Mouse (Mus musculus) activated CD4-positive, CD25-positive, alpha-beta regulatory T cell (primary cell): Measurements from ENCODE around the gene Tm9sf1. TPM values are rescaled to one million over a fixed set of nuclear protein-coding genes. Genes with fewer than 3 reads are reported as not detected.

Experiments
- polyA plus RNA-seq, 2 experiments: library from polyadenylated mRNA; unstranded; fragments of 100-300 nt; shearing (Covaris generic); gene quantifications; one replicate each; pipeline ENCODE4 v1.2.1; 2017

Gene Tm9sf1
- 10 to 100 TPM; 64.4 to 75.6 TPM for polyA plus RNA-seq

DNA sequence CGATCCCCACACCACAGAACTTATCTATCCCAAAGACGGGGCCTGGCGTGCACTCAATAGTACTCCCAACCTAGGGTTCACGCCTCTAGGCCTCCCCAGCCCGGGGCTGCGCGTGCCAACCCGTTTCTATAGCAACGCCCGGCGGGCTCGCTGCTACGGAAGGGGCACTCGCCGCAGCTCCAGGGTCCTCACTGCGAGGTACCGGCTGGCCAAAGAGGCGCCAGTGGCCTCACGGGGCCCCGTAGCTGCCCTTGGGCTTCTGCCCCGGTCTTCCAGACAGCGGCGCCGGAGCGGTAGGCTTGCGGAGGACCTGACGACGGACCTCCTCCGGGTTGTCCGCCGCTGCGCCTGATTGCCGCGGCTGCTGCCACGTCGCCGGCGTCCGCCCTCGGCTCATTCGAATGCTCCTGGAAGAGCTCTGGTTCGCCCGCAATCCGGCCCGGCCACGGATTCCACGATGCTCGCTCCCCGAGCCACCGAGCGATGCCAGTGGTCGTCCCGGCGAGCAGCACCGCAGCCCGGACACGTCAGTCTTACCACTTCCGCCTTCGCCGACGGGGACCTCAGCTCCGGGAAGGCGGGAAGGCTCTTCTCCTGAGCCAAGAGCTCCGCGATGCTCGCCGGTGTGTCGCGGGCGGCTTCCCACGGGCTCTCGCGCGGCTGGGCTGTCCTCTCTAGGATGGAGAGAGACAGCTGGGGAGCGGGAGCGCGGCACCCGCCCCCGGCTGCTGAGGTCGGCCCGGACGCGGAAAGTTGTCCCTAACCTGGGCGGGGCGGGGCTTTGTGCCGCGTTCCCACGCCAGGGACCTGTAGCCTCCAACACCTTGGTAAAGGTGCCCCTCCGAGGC is at the start of gene Tm9sf1:
Gene Tm9sf1 (minus strand): TSS at position 747 of the 848 bp plus-strand sequence.

DNA sequence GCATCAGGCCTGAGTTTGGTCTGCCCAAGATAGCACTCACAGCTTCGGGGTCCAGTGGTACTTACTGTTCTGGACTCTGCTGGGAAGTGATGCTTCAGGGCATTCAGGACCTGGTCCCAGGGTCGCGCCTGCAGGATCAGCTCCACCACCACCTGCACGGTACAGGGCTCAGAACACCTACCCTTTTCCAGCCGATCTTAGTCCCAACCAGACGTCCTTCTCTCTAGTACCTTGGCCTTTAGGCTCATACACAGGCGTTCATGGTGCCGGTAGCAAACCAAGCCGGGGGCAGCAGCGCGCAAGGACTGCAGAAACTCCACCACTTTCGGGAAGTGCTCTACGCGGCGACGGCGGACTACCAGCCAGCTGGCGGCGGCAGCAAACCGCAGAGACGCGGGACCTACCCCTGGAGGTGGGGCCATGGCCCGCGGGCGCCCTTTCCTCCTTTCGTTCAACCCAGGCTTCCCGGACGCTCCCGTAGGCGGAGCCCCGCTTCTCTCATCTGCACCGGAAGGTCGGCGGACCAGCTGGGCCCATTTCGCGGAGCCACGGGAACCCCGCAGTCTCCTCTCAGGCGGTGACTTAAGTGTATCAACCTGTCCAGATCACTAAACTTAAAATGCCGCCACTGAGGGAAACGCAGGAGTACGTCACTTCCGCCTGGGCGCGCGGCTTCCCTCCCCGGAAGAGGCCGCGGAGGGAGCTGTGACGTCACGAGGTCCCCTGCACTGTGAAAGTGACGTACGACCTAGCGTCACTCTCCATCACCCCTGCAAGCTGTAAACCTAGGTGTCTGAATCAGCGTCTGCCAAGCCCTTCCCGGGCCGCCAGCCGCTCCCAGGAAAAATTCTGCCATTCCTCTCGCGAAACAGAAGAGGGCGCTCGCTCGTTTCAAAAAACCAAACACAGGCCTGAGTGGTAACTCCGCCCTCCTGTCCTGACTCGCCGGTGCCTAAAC is 37.8 kb upstream of the Tm9sf1 start, which contains the start of gene Tinf2:
Gene Tinf2 (minus strand): TSS at position 661 of the 958 bp plus-strand sequence.

DNA sequence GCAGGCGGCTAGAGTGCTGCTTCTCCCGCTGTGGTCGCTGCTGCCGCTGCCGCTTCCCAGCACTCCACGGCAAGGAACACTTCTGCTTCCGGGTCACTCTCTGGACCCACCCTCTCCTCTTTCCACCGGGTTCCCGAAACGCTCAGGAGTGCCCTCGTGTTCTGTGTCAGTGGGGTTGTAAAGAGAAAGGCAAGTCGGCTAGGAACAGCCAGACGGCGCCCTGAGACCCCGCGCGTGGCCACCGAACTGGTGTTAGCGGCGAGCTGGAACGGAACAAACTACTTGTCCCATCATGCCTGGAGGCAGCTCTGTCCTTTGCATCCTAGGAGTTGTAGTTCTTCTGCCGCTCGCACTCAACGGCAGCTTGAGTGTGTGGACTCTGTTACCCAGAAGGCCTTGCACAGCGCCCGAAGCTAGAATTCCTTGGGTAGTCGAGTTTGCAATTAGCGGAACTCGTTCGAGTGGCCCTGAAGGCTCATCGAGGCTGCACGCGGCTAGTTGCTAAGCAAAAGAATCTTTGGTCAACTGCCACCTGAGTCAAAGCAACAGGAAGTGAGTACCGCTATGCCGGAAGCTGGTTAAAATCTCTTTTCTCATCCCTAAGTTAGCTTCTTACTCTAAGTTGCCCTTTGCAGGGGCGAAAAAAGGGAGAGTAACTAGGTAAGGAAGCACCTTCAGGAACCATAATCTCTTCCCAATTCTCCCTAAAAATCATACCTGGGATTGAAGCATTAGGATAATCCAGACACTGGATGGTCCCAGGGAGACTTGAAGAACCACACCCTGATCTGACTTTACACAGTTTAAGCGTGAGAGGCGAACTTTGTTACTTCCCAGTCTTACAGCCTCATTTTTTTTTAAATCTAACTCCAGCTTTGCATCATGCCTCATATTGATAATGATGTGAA is 28.5 kb upstream of the Tm9sf1 start, which contains the start of the genes Gmpr2 and Nedd8:
Gene Gmpr2 (plus strand): TSS at position 109 of the 908 bp plus-strand sequence.
Gene Nedd8 (minus strand): TSS at position 292 of the 908 bp plus-strand sequence.

DNA sequence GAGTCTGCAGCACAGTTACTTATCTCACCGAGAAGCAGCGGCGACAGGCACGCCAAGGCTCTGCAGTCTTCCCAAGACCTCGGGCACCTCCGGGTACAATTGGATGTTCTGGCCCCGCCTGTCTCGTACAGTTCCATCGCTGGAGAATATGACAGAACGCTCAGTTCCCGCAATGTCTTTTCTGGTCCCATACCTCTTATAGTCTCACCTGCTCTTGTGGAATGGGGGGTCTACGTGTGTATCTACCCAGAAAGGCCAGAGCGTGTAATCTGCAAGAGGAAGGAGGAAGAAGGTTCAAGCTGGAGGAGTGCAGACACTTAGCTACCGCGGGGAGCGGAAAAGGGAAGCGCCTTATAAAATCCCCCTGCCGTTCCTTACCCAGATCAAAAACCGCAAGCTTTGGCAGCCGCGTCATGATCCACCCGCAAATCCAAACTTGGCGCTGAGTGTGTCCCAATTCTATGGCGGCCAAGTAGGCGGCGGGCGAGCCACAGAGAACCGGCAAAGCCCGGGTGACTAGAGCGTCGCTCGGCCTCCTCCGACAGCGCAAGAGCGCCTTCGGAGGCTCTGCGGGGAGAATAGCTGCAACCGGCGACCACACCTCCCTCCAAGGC is 16.5 kb upstream of the Tm9sf1 start, which contains the start of gene Mdp1:
Gene Mdp1 (minus strand): TSS at position 549 of the 614 bp plus-strand sequence.

DNA sequence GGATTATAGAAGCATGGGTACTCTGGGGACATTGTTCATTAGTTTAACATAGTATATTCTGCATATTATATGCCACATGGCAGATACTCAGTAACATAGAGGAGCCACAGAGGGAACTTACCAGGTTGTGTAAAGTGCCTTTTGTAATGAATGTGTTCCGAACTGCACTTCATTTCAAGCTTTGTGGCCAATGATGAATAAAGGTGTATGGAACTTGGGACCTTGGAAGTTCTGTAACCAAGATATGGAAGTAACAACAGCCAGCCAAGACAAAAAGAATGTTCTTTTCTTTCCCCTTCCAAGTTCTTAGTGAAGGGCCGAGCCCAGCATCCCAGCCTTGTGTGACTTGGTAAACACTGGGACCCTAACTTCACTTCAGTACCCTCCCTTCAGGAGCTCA is 6.3 kb upstream of the Tm9sf1 start, which contains the start of gene Tssk4:
Gene Tssk4 (plus strand): TSS at position 301 of the 400 bp plus-strand sequence.

DNA sequence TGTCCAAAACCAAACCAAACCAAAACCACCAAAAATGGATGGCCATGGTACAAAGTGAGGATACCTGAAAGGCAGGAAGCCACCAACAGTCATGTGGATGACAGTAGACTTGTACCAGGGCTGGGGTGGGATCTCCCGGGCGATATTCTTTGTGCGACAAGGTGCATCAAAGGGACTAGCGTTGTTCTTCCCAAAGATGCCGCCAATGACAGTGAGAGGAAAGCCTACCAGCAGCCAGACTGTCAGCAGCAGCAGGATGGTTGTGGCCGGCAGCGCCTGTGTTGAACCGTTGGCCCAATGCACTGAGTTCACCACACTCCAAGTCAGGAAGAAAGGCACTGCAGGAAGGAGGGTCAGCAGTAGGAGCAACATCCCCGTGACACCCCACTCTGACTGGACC is 5.8 kb downstream of the Tm9sf1 start, which contains the start of gene Gm49378:
Gene Gm49378 (minus strand): TSS at position 101 of the 400 bp plus-strand sequence.

DNA sequence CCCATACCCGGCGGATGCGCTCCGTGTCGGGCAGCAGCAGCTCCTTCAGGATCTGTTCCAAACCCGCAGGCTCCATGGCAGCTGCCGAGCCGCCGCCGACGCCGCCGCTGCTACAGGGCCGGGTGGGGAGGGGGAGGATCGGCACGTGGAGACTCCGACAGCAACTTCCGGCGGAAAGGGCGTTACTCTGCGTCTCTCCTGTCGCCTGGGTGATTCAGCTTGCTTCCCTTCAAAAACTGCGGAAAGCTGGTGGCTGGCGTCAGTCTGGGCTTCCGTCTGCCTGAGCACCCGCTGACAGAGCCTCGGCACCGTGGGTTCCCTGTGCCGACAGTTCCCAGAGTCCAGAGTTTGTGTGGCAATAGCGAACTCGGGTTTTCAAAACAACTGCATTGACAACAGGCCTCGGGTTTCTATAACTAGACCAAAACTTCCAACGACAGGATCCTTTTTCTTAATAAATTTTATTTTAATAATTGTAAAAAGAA is 8.0 kb downstream of the Tm9sf1 start, which contains the start of gene Ipo4:
Gene Ipo4 (minus strand): TSS at position 435 of the 485 bp plus-strand sequence.

DNA sequence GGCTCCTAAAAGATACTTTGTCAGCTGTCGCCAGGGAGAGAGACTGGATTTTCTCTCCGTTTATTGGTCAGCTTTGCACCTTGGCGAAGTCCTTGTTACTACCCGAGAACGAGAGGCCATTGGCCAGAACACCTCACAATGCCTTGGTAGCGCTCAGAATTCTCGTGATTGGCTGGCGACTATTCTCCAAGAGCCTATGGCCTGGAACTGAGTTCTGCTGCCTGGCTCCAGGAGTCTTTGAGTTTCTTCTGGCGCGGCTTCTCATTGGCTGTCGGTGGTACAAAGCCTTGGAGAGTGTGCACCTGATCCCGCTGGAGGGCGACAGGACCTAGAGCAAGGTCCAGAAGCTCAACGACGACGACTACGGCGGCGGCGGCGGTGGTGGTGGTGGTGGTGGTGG is 25.8 kb downstream of the Tm9sf1 start, which contains the start of gene Rec8:
Gene Rec8 (plus strand): TSS at position 216 of the 400 bp plus-strand sequence.

DNA sequence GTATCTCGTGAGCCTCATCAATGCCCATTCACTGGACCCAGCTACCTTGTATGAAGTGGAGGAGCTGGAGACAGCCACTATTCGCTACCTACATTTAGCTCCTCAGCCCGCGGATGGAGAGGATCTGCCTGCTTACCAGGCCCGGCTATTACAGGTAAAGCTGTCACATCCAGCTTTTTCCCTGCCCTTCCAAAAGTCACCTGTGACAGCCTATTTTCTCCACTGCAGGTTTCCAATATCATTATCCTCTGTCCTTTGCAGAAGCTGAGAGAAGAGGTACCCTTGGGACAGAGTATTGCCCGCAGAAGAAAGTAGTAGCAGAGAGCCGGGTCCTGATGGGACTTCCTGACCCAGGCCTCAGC is 40.4 kb downstream of the Tm9sf1 start, which contains the start of gene Irf9:
Gene Irf9 (plus strand): TSS at position 301 of the 362 bp plus-strand sequence.

DNA sequence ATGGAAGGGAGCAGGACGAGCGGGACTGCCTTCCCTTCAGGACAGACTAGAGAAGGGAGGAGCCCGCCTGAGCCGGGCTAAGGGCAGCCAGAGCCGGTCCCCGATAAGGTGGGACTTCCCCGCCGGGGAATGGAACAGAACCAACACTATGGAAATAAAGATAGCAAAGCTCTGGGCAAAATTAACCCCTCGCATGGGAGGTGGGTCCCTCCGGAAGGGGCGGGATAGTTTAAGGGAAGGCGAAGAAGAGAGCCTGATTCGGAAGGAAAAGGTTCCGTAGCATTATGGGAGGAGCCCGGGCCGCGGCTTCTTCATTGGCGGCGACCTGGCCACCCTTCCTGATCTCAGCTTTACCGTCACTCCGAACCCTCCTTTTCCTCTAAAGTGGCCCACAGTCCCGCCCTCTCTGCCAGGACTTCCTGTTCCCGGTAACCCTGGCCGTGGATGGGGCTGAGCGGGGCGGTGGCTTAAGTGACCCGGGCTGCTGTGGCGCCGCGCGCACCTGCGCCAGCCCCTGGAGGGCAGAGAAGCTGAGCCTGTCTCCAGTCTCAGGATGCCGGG is 52.2 kb downstream of the Tm9sf1 start, which contains the start of gene Rnf31:
Gene Rnf31 (plus strand): TSS at position 378 of the 561 bp plus-strand sequence.

DNA sequence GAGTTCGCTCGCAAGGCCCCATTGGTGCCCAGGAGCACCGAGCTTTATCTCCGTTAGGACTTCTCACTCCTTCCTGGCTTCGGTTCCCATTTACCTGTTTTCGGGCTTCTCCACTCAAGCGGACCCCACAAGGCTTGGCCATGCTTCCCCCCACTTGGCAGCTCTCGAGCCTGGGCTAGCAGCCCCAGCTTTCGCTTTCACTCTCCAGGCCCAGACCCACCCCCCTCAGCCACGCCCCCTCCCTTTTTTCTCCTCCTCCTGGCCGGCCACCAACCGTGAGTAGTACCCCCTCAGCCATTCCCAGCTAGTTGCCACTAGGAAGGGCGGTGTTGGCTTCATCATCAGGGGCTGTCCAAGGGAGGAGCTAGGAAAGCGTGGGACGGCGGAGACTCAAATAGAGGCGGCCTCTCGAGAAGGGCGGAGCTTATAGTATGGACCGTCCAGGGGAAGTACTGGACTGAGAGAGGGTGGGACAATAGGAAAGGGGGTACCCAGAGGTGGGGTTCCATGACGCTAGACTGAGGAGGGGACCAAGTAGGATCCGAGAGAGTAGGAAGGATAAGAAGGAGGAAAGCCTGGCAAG is 52.8 kb downstream of the Tm9sf1 start, which contains the start of gene Psme2:
Gene Psme2 (minus strand): TSS at position 366 of the 583 bp plus-strand sequence.

Other genes with a start within 250 kb of the Tm9sf1 start
- 10 to 100 TPM; 46.9 to 50.3 TPM for gene Dhrs4, start 165.0 kb downstream of the Tm9sf1 start, polyA plus RNA-seq
- gene Carmil3, start 153.2 kb downstream of the Tm9sf1 start, polyA plus RNA-seq = 1 to 10 TPM in 1 of 2 experiments, under 1 TPM in 1; 0.97 to 1.0 TPM
- gene Cpne6, start 133.4 kb downstream of the Tm9sf1 start, polyA plus RNA-seq = under 1 TPM in 1 of 2 experiments, not detected in 1; 0.75 TPM
- gene Nrl, start 118.8 kb downstream of the Tm9sf1 start, polyA plus RNA-seq = under 1 TPM; 0.11 to 0.16 TPM
- 10 to 100 TPM in 1 of 2 experiments, 1 to 10 TPM in 1; 9.6 to 27.7 TPM for gene Pck2, start 103.5 kb downstream of the Tm9sf1 start, polyA plus RNA-seq
- gene Dcaf11, start 83.8 kb downstream of the Tm9sf1 start, polyA plus RNA-seq = 100 to 1,000 TPM; 127 to 137 TPM
- gene A730061H03Rik, start 83.4 kb downstream of the Tm9sf1 start, polyA plus RNA-seq = 1 to 10 TPM; 2.3 to 5.0 TPM
- gene Fitm1, start 68.2 kb downstream of the Tm9sf1 start, polyA plus RNA-seq = not detected
- 1,000 to 10,000 TPM; 1,262 to 1,326 TPM for gene Psme1, start 65.7 kb downstream of the Tm9sf1 start, polyA plus RNA-seq
- gene Emc9, start 58.5 kb downstream of the Tm9sf1 start, polyA plus RNA-seq = 10 to 100 TPM; 29.1 to 38.6 TPM
- gene Psme2, start 52.7 kb downstream of the Tm9sf1 start, polyA plus RNA-seq = 1,000 to 10,000 TPM; 1,039 to 1,128 TPM
- 10 to 100 TPM; 30.5 to 62.2 TPM for gene Rnf31, start 52.1 kb downstream of the Tm9sf1 start, polyA plus RNA-seq
- 100 to 1,000 TPM; 169 to 197 TPM for gene Irf9, start 40.2 kb downstream of the Tm9sf1 start, polyA plus RNA-seq
- gene Rec8, start 25.8 kb downstream of the Tm9sf1 start, polyA plus RNA-seq = 1 to 10 TPM; 2.8 to 5.6 TPM
- 10 to 100 TPM; 31.1 to 45.2 TPM for gene Ipo4, start 7.8 kb downstream of the Tm9sf1 start, polyA plus RNA-seq
- 1 to 10 TPM; 1.6 to 2.2 TPM for gene Gm49378, start 5.9 kb downstream of the Tm9sf1 start, polyA plus RNA-seq
- 1 to 10 TPM; 1.3 to 1.6 TPM for gene Tssk4, start 6.4 kb upstream of the Tm9sf1 start, polyA plus RNA-seq
- 100 to 1,000 TPM; 101 to 105 TPM for gene Mdp1, start 16.7 kb upstream of the Tm9sf1 start, polyA plus RNA-seq
- gene Gmpr2, start 28.1 kb upstream of the Tm9sf1 start, polyA plus RNA-seq = 10 to 100 TPM; 34.4 to 55.8 TPM
- 100 to 1,000 TPM; 479 to 482 TPM for gene Nedd8, start 28.3 kb upstream of the Tm9sf1 start, polyA plus RNA-seq
- gene Tinf2, start 38.0 kb upstream of the Tm9sf1 start, polyA plus RNA-seq = 10 to 100 TPM; 50.8 to 60.2 TPM
- gene Tgm1, start 70.1 kb upstream of the Tm9sf1 start, polyA plus RNA-seq = under 1 TPM; 0.32 to 0.81 TPM
- 10 to 100 TPM; 57.8 to 79.6 TPM for gene Rabggta, start 78.5 kb upstream of the Tm9sf1 start, polyA plus RNA-seq
- gene Dhrs1, start 101.9 kb upstream of the Tm9sf1 start, polyA plus RNA-seq = 10 to 100 TPM; 39.5 to 63.1 TPM
- 10 to 100 TPM; 38.9 to 45.7 TPM for gene Nop9, start 101.9 kb upstream of the Tm9sf1 start, polyA plus RNA-seq
- not detected for gene Cideb, start 114.7 kb upstream of the Tm9sf1 start, polyA plus RNA-seq
- gene Ltb4r2, start 117.6 kb upstream of the Tm9sf1 start, polyA plus RNA-seq = under 1 TPM; 0.17 to 0.21 TPM
- 10 to 100 TPM; 13.2 to 19.4 TPM for gene Ltb4r1, start 122.2 kb upstream of the Tm9sf1 start, polyA plus RNA-seq
- under 1 TPM; 0.16 to 0.32 TPM for gene Adcy4, start 140.3 kb upstream of the Tm9sf1 start, polyA plus RNA-seq
- gene Ripk3, start 145.1 kb upstream of the Tm9sf1 start, polyA plus RNA-seq = 100 to 1,000 TPM in 1 of 2 experiments, 10 to 100 TPM in 1; 72.7 to 103 TPM
- not detected for gene Nfatc4, start 179.3 kb upstream of the Tm9sf1 start, polyA plus RNA-seq
- under 1 TPM; 0.15 to 0.99 TPM for gene Nynrin, start 210.2 kb upstream of the Tm9sf1 start, polyA plus RNA-seq
- gene Cbln3, start 240.6 kb upstream of the Tm9sf1 start, polyA plus RNA-seq = under 1 TPM; 0.22 to 0.31 TPM
- gene Khnyn, start 241.1 kb upstream of the Tm9sf1 start, polyA plus RNA-seq = 10 to 100 TPM; 26.8 to 67.7 TPM